In genomic region chr16:91740184-91740917, GRCm38 (mm10) we compare ENCODE assay signal across 12 mouse cellular contexts. TPM values are rescaled to one million over a fixed set of nuclear protein-coding genes. Genes with fewer than 3 reads are reported as not detected.
A peak's percentile ranks its signal among the peaks of the same experiment; 100 is the strongest.
DNase-seq lines count a peak whose midpoint lies in the region; ATAC-seq lines count a peak whose summit lies in the region.
"Had no signal": no experiment of that assay in that cellular context is flagged by ENCODE, and none has a peak within 500 bp of the region (broad histone marks: within the 10 kb centered on the region; RNA-seq: fewer than 3 reads in every experiment).

No protein-coding gene starts in this region.

- 50% methylated on average over 8 of the region's 8 CpGs for WGBS in heart, embryonic 10.5 days
- WGBS in heart, embryonic 11.5 days (ENCODE audit: insufficient replicate concordance) = 49% methylated on average over 8 of the region's 8 CpGs
- 66% methylated on average over 8 of the region's 8 CpGs for WGBS in midbrain, embryonic 12.5 days
- WGBS in midbrain, embryonic 13.5 days = 64% methylated on average over 8 of the region's 8 CpGs
- 48% methylated on average over 8 of the region's 8 CpGs for WGBS in heart, embryonic 13.5 days
- WGBS in neural tube, embryonic 15.5 days = 60% methylated on average over 8 of the region's 8 CpGs

- no peak for ATAC-seq in heart, embryonic 11.5 days (replicated peaks; ENCODE audit: insufficient number of reproducible peaks, low FRiP score, low TSS enrichment)
- no peak for ATAC-seq in midbrain, embryonic 12.5 days (ENCODE audit: low FRiP score, low read depth)
- no peak for ATAC-seq in midbrain, embryonic 13.5 days
- no peak for ATAC-seq in heart, embryonic 13.5 days (ENCODE audit: extremely low read depth, insufficient number of reproducible peaks, low FRiP score, low TSS enrichment)
- ATAC-seq in neural tube, embryonic 15.5 days (ENCODE audit: low FRiP score) = no peak
- ATAC-seq: forebrain, postnatal 0 days had no signal

- no peaks in the 10 kb centered on the region for H3K27me3 ChIP-seq in heart, embryonic 10.5 days (ENCODE audit: insufficient read depth, poor library complexity, severe bottlenecking)
- no peaks in the 10 kb centered on the region for H3K27me3 ChIP-seq in heart, embryonic 11.5 days (ENCODE audit: control insufficient read depth, insufficient read depth, low read length)
- H3K27me3 ChIP-seq in midbrain, embryonic 12.5 days = no peaks in the 10 kb centered on the region
- no peaks in the 10 kb centered on the region for H3K27me3 ChIP-seq in midbrain, embryonic 13.5 days
- no peaks in the 10 kb centered on the region for H3K27me3 ChIP-seq in heart, embryonic 13.5 days (replicated peaks)
- no peaks in the 10 kb centered on the region for H3K27me3 ChIP-seq in neural tube, embryonic 15.5 days (replicated peaks)
- H3K27me3 ChIP-seq: embryonic facial prominence, embryonic 12.5 days had no signal

- H3K9ac ChIP-seq in heart, embryonic 11.5 days (ENCODE audit: low read depth, low read length) = no peak overlapping the region
- H3K9ac ChIP-seq in midbrain, embryonic 12.5 days (replicated peaks) = no peak overlapping the region
- H3K9ac ChIP-seq in midbrain, embryonic 13.5 days (replicated peaks) = no peak overlapping the region
- H3K9ac ChIP-seq in heart, embryonic 13.5 days = 0 out of 2 replicates have a peak overlapping the region, but pooled peaks have one; percentile 25
- no peak overlapping the region for H3K9ac ChIP-seq in neural tube, embryonic 15.5 days (replicated peaks)
- H3K9ac ChIP-seq: embryonic facial prominence, embryonic 12.5 days; forebrain, postnatal 0 days had no signal

- H3K4me3 ChIP-seq in heart, embryonic 10.5 days = no peak overlapping the region
- no peak overlapping the region for H3K4me3 ChIP-seq in heart, embryonic 11.5 days (ENCODE audit: low read depth, low read length)
- H3K4me3 ChIP-seq in midbrain, embryonic 12.5 days = no peak overlapping the region
- no peak overlapping the region for H3K4me3 ChIP-seq in midbrain, embryonic 13.5 days (replicated peaks)
- H3K4me3 ChIP-seq in heart, embryonic 13.5 days = no peak overlapping the region
- no peak overlapping the region for H3K4me3 ChIP-seq in neural tube, embryonic 15.5 days (replicated peaks)
- H3K4me3 ChIP-seq: embryonic facial prominence, embryonic 12.5 days had no signal

- peak overlapping the region; percentile 42 for H3K27ac ChIP-seq in heart, embryonic 10.5 days
- H3K27ac ChIP-seq in heart, embryonic 11.5 days (ENCODE audit: low read depth, low read length) = no peak overlapping the region
- 0 out of 2 replicates have a peak overlapping the region, but pooled peaks have one; percentile 4 for H3K27ac ChIP-seq in midbrain, embryonic 12.5 days (replicated peaks)
- H3K27ac ChIP-seq in midbrain, embryonic 13.5 days = no peak overlapping the region; the same call in 1 of the 2 replicates
- H3K27ac ChIP-seq in heart, embryonic 13.5 days (replicated peaks) = peak overlapping the region; percentile 60
- H3K27ac ChIP-seq in neural tube, embryonic 15.5 days (replicated peaks) = peak overlapping the region; percentile 20; the same call in 1 of the 2 replicates
- H3K27ac ChIP-seq: embryonic facial prominence, embryonic 12.5 days had no signal

- no peaks in the 10 kb centered on the region for H3K9me3 ChIP-seq in heart, embryonic 10.5 days
- no peaks in the 10 kb centered on the region for H3K9me3 ChIP-seq in heart, embryonic 11.5 days (replicated peaks; ENCODE audit: control insufficient read depth, low read length)
- H3K9me3 ChIP-seq in midbrain, embryonic 12.5 days = no peaks in the 10 kb centered on the region
- no peaks in the 10 kb centered on the region for H3K9me3 ChIP-seq in midbrain, embryonic 13.5 days
- no peaks in the 10 kb centered on the region for H3K9me3 ChIP-seq in heart, embryonic 13.5 days
- no peaks in the 10 kb centered on the region for H3K9me3 ChIP-seq in neural tube, embryonic 15.5 days (replicated peaks)
- H3K9me3 ChIP-seq: embryonic facial prominence, embryonic 12.5 days had no signal

- no peak overlapping the region for H3K4me2 ChIP-seq in heart, embryonic 11.5 days
- no peak overlapping the region for H3K4me2 ChIP-seq in midbrain, embryonic 12.5 days (replicated peaks)
- H3K4me2 ChIP-seq in midbrain, embryonic 13.5 days (replicated peaks) = no peak overlapping the region
- no peak overlapping the region for H3K4me2 ChIP-seq in heart, embryonic 13.5 days
- H3K4me2 ChIP-seq in neural tube, embryonic 15.5 days = no peak overlapping the region
- H3K4me2 ChIP-seq: embryonic facial prominence, embryonic 12.5 days; liver, embryonic 11.5 days had no signal

- no peaks in the 10 kb centered on the region for H3K36me3 ChIP-seq in heart, embryonic 10.5 days
- H3K36me3 ChIP-seq in heart, embryonic 11.5 days (ENCODE audit: control insufficient read depth, insufficient read depth, low read length) = no peaks in the 10 kb centered on the region; the same call in 1 of the 2 replicates
- no peaks in the 10 kb centered on the region for H3K36me3 ChIP-seq in midbrain, embryonic 12.5 days
- no peaks in the 10 kb centered on the region for H3K36me3 ChIP-seq in midbrain, embryonic 13.5 days
- 0 out of 2 replicates have a peak, but pooled peaks cover 4% of the 10 kb centered on the region for H3K36me3 ChIP-seq in heart, embryonic 13.5 days
- no peaks in the 10 kb centered on the region for H3K36me3 ChIP-seq in neural tube, embryonic 15.5 days
- H3K36me3 ChIP-seq: embryonic facial prominence, embryonic 12.5 days had no signal

- DNase-seq in heart, embryonic 10.5 days (ENCODE audit: low spot score) = no peak
- DNase-seq in right cerebral cortex, postnatal 14 days = no peak
- DNase-seq: cerebellum, adult 8-10 months; forebrain, postnatal 0 days; right cerebral cortex, adult 18-20 months had no signal

- H3K4me1 ChIP-seq in heart, embryonic 10.5 days = peaks cover 39% of the 10 kb centered on the region
- H3K4me1 ChIP-seq in heart, embryonic 11.5 days (ENCODE audit: control insufficient read depth, insufficient read depth, low read length) = peaks cover 38% of the 10 kb centered on the region
- H3K4me1 ChIP-seq in midbrain, embryonic 12.5 days = peaks cover 32% of the 10 kb centered on the region
- peaks cover 60% of the 10 kb centered on the region for H3K4me1 ChIP-seq in midbrain, embryonic 13.5 days (replicated peaks)
- H3K4me1 ChIP-seq in heart, embryonic 13.5 days = peaks cover 56% of the 10 kb centered on the region
- peaks cover 60% of the 10 kb centered on the region for H3K4me1 ChIP-seq in neural tube, embryonic 15.5 days

RNA-seq across cellular contexts. Expression of gene Itsn1, which starts 11.3 kb away (rescaled TPM):
- 26.0 and 26.5 TPM in 2 replicates for polyA plus RNA-seq in heart, embryonic 10.5 days (2016; fragmentation: Nextera tagmentation; extraction: Ambion mirVana)
- polyA plus RNA-seq in heart, embryonic 11.5 days (2014; fragmentation: Nextera tagmentation; extraction: Ambion mirVana) = 26.6 and 29.5 TPM in 2 replicates
- 75.4 and 75.7 TPM in 2 replicates for polyA plus RNA-seq in midbrain, embryonic 12.5 days (2016; fragmentation: Nextera tagmentation; extraction: Ambion mirVana)
- 61.6 and 62.7 TPM in 2 replicates for polyA plus RNA-seq in midbrain, embryonic 13.5 days (2015; fragmentation: Nextera tagmentation; extraction: Ambion mirVana)
- 19.5 and 20.0 TPM in 2 replicates for polyA plus RNA-seq in heart, embryonic 13.5 days (2015; fragmentation: Nextera tagmentation; extraction: Ambion mirVana)
- polyA plus RNA-seq in neural tube, embryonic 15.5 days (2015; fragmentation: Nextera tagmentation; extraction: Ambion mirVana) = 44.5 and 48.6 TPM in 2 replicates

RNA-seq across cellular contexts. Expression of gene Cryzl1, which starts 11.6 kb away (rescaled TPM):
- polyA plus RNA-seq in heart, embryonic 10.5 days (2016; fragmentation: Nextera tagmentation; extraction: Ambion mirVana) = 58.0 and 60.3 TPM in 2 replicates
- 54.5 and 54.7 TPM in 2 replicates for polyA plus RNA-seq in heart, embryonic 11.5 days (2014; fragmentation: Nextera tagmentation; extraction: Ambion mirVana)
- 81.7 and 85.1 TPM in 2 replicates for polyA plus RNA-seq in midbrain, embryonic 12.5 days (2016; fragmentation: Nextera tagmentation; extraction: Ambion mirVana)
- 103 and 110 TPM in 2 replicates for polyA plus RNA-seq in midbrain, embryonic 13.5 days (2015; fragmentation: Nextera tagmentation; extraction: Ambion mirVana)
- 51.4 and 58.5 TPM in 2 replicates for polyA plus RNA-seq in heart, embryonic 13.5 days (2015; fragmentation: Nextera tagmentation; extraction: Ambion mirVana)
- 98.8 and 113 TPM in 2 replicates for polyA plus RNA-seq in neural tube, embryonic 15.5 days (2015; fragmentation: Nextera tagmentation; extraction: Ambion mirVana)

RNA-seq across cellular contexts. Expression of gene Donson, which starts 51.8 kb away (rescaled TPM):
- 20.7 and 30.3 TPM in 2 replicates for polyA plus RNA-seq in heart, embryonic 10.5 days (2016; fragmentation: Nextera tagmentation; extraction: Ambion mirVana)
- polyA plus RNA-seq in heart, embryonic 11.5 days (2014; fragmentation: Nextera tagmentation; extraction: Ambion mirVana) = 20.5 and 20.7 TPM in 2 replicates
- polyA plus RNA-seq in midbrain, embryonic 12.5 days (2016; fragmentation: Nextera tagmentation; extraction: Ambion mirVana) = 33.6 and 35.5 TPM in 2 replicates
- polyA plus RNA-seq in midbrain, embryonic 13.5 days (2015; fragmentation: Nextera tagmentation; extraction: Ambion mirVana) = 21.9 and 26.9 TPM in 2 replicates
- polyA plus RNA-seq in heart, embryonic 13.5 days (2015; fragmentation: Nextera tagmentation; extraction: Ambion mirVana) = 13.9 and 15.0 TPM in 2 replicates
- 19.4 and 21.7 TPM in 2 replicates for polyA plus RNA-seq in neural tube, embryonic 15.5 days (2015; fragmentation: Nextera tagmentation; extraction: Ambion mirVana)

Comparison
In these comparisons a context has a peak if more than half of its experiments do, and no peak if none do; other contexts are left out.
1. H3K27ac ChIP-seq: peak in heart, embryonic 10.5 days (single experiment), midbrain, embryonic 12.5 days (single experiment), heart, embryonic 13.5 days (single experiment) and neural tube, embryonic 15.5 days (single experiment); none in heart, embryonic 11.5 days (single experiment) and midbrain, embryonic 13.5 days (single experiment).